Mouse (Mus musculus): ENCODE results near the gene Gm20837. TPM values are rescaled to one million over a fixed set of nuclear protein-coding genes. Genes with fewer than 3 reads are reported as not detected.
"Not testable (repeated sequence)": the region's sequence is repeated elsewhere in the genome, so short reads cannot be mapped to it uniquely, and the experiment has no call there.

Gm20837 gene
- polyA plus RNA-seq (2014; fragmentation: Nextera tagmentation; extraction: Ambion mirVana) = not detected in 2 replicates

GRCm38 (mm10) chrY:90400948-90401347 is at the start of gene Gm20837:
Gm20837 (plus strand) TSS chrY:90401248.
- no CpG with 5 or more reads among the region's 7 CpGs for WGBS
- not testable (repeated sequence) for H3K4me2 ChIP-seq (ENCODE audit: low read depth, low read length); H3K9me3 ChIP-seq (replicated peaks; ENCODE audit: control insufficient read depth, low read length); H3K27me3 ChIP-seq (ENCODE audit: control insufficient read depth, insufficient read depth, low read length); DNase-seq (ENCODE audit: low spot score); ATAC-seq (replicated peaks; ENCODE audit: insufficient number of reproducible peaks, low FRiP score, low TSS enrichment, low read depth); H3K36me3 ChIP-seq (replicated peaks; ENCODE audit: control insufficient read depth, insufficient read depth, low read depth, low read length); H3K4me3 ChIP-seq (ENCODE audit: low read depth, low read length); H3K27ac ChIP-seq (replicated peaks; ENCODE audit: low read depth, low read length); H3K4me1 ChIP-seq (ENCODE audit: control insufficient read depth, insufficient read depth, low read length); H3K9ac ChIP-seq (replicated peaks; ENCODE audit: low read length)
